Mouse (Mus musculus) layer of hippocampus, adult 8-10 months (tissue): ENCODE data around the gene St14. TPM values are rescaled to one million over a fixed set of nuclear protein-coding genes. Genes with fewer than 3 reads are reported as not detected.
"Not testable (repeated sequence)": the region's sequence is repeated elsewhere in the genome, so short reads cannot be mapped to it uniquely, and the experiment has no call there.

Source experiments
- DNase-seq, 2 experiments: peaks; one replicate each; pipeline ENCODE4 v3.0.0; 2022; ENCODE audit warnings: low spot score in 2 of 2
- total RNA-seq, 4 experiments: library from RNA; stranded (reverse); gene quantifications; 2 replicates each; pipeline ENCODE4 v1.2.4; 2022

The St14 gene
- total RNA-seq, 4 experiments from 2014 or later = 0.70 to 14.8 (median 5.4) TPM

DNA sequence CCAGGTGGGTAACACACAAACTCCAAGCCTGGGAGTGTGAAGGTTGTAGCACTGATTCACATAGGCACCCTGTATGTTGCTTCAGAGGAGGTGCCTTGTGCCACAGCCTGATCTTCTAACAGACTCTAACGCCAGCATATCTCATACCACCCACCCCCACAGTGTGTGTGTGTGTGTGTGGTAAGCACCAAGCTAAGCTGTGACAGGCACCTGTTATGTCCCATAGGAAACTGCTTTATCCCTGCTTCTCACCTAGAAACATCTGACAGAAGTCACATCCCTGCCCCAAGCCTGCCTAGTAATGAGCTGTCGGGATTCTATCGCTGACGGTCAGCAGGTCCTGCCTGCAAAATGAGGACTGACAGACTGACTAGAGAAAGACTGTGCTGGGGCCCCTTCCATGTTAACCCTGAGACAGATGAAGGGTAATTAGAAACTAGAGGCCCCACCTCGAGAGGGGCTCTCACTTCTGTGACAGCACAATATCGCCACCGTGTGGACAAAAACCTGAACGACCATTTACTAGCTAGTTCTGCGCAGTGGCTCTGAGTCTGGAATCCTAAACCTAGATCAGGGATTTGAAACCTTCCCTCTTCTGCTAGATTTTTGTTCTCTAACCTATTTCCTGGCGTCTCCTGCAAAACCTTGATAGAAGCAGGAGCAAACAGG is 45.4 kb downstream of the St14 start:
- DNase-seq = peak; percentile 47 to 74

DNA sequence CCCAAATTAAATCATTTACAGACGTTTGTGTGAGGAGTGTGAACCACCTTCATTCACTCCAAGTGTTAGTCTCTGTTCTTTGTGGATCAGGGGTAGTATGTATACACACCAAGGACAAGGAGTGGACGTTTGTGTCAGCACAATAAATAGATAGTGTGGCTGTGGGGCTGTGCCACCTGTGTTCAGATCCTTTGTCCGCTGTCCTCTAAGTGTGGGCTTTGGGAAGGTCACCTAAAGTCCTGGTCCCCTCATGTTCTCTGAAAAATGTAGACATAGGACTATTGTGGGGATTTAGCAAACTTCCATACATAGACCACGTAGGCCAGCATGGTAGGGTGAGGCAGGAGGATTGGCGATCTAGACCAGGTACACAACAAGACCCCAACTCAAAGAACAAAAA is 46.1 kb downstream of the St14 start:
- DNase-seq = no peak

DNA sequence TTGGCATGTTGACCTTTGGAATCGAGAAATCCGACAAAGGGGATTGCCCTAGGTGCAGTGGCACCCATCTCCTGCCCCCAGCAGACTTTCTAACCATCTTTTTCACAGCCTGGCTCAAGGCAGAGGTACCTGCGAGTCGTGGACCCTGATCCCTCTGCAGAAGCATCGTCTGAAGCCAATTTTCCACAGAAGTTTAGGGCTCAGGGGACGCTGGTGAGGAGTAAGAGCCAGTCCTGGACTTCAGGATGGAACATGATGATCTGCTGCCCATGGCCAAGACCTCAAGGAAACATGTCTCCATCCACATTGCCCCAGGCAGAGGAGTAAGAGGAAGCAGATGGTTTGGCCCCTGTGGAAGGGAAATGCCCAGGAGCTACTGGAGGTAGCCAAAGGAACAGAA is 48.9 kb downstream of the St14 start:
- DNase-seq = no peak

DNA sequence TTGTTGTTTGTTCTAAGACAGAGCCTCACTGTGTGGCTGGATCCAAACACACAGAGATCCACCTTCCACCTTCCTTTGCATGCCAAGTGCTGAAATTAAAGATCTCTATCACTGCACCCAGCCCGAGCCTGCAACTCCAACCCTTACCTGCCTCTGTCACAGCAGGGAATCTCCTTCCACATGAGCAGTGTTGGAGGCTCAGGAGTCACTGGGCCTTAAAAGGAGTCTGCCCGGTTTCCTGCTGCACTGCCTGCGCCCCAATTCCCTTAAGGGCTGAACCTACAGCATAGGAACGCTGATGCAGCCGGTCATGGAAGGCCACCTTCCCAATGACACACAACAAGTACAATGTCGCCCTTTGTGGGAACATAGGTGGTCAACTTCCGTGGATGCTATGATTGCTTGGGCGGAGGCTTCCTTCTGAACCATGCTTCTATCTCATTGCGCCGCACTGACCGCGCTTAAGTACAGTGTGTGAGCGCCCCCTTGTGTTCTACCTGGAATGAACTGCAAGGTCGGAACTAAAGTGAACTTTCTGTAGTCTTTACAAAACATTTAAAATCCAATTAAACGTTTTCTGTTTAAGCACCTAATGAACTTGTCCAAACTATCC is 49.5 kb downstream of the St14 start:
- peak; percentile 51 to 79 for DNase-seq

DNA sequence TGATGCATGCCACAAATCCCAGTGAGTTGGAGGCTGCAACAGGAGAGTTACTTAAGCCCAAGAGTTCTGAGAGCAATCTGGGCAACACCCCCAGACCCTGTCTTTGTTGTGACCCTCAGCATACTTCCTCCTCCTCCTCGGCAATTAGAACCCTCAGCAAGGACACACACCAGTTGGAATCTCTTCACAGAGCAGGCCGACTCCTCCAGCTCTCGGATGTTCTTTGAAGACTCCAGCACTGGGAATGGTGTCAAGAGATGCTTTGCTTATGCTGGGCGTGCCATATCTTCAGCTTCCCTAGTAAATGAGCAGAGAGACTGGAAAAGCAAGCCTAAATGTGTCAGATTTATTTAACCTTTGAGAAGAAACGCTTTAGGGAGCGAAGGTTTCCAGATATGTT is 50.9 kb downstream of the St14 start:
- no peak for DNase-seq

DNA sequence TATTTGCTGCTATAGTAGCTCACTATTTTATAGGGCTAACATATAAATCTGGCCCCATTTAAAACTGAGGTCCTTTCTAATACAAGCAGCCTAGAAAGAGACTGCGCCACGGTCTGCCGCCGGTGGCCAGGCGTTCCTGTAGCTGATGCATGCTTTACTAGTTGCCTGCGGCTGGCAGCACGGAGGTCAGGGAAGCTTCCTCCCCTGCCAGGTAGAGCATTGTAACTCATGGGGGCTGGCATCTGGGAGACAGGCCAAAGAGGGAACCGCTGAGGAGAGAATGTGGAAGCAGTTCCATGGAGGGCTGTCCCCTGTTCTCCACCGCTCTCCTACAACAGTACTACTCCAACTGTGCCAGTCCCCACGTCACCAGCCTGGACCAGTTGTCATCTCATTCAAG is 56.8 kb downstream of the St14 start:
- DNase-seq = no peak

DNA sequence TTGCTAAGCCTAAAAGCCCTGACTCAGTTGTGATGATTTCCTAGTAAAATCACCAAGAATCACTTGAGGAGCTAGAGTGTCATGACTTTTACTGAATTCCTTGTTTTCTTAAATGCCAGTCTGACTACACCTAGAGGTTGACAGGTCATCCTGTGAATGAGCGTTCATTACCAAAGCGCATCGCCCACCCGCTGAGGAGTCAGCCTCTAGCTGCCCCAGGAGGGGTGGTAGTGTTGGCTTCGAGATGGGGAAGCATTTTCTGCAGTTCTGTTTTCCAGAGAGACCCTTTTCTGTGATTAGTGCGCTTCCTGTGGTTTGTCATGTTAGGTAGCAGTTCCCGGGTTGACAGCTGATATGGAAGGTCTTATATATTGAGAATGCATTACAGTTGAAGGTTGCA is 57.9 kb downstream of the St14 start:
- DNase-seq = no peak

DNA sequence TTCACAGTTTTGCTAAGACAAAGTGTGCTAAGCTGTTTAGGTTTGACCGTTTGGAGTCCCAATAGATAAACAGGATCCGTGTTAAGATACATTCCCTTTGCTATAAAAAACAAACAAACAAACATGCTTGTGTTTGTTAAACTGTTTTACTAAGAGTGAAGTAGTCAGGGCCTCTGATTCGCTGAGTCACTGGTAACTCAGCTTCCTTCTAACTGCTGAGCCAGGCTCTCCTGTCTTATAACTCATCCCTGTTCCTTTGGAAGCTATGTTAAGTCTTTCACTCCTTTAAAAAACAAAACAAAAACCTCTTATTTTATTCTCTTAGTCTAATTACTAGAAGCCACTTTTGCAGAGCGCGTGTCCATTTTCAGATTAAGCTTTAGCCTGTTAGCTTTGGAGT is 59.4 kb downstream of the St14 start:
- no peak for DNase-seq

DNA sequence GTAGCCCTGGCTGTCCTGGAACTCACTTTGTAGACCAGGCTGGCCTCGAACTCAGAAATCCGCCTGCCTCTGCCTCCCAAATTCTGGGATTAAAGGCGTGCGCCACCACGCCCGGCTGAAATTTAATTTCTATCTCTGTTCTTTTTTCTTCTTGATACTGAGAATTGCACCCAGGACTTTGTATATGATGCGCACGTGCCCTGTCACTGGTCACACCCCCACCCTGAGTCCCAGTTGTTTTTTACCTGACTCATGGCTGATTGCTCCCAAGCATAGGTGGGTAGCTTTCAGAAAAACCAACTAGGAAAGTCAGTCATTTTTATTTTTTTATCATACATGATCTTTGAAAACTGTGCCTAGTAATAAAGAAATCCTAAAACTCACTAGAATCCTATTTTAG is 60.9 kb downstream of the St14 start:
- DNase-seq = no peak

DNA sequence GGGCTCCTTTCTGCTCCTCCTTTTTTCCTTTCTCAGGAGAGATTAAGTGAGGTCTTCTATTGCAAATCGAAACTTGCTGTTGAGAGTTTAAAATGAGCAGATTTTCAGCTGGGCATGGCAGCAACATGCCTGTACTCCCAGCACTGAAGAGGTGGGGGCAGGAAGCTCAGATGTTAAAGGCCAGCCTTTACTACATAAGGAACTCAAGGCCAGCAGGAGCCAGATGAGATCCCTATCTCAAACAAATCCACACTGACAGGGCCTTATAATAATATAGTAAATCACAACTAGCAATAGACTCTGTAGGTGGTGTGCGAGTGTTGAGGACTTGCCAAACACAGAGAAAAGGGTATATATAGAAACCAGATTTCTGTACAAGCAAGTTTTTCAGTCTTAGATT is 72.9 kb downstream of the St14 start:
- no peak for DNase-seq

DNA sequence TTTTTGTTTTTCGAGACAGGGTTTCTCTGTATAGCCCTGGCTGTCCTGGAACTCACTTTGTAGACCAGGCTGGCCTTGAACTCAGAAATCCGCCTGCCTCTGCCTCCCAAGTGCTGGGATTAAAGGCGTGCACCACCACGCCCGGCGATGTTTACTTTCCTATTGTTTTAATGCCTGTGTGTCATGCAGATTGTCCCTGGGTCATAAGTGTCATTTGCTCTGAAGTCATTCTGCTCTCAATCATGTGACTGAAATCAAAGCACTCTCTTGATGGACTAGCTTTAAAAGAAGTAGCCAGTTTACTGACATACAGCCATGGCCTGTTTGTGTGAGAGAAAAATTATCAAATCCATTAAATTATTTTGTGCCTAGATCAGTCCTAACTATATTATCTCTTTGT is 80.1 kb downstream of the St14 start:
- DNase-seq = not testable (repeated sequence)

DNA sequence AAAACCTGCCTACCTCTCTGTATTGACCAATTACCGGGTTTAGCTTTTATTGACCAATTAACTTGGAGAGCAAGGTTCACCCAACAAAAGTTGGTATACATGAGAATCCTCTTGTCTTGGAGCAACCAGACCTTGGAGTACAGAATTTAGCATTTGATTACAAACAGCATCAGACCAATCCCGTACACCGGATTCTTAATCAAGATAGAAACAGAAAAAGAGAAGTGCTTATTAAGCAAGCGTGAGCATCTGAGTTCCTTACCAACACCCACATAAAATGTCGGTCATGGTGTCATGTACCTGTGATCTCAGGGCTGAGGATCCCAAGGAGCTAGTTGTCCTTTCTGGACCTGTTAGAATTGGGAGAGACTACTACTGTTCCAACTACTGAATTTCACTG is 81.4 kb downstream of the St14 start:
- DNase-seq = no peak

Other genes with a start within 250 kb of the St14 start
- gene Adamts15, start 209.4 kb downstream of the St14 start, total RNA-seq = 1 to 10 TPM; 4.1 to 4.5 (median 4.2) TPM
- 1 to 10 TPM; 3.3 to 5.4 (median 4.7) TPM for gene Adamts8, start 189.3 kb downstream of the St14 start, total RNA-seq
- 10 to 100 TPM; 35.1 to 50.5 (median 43.0) TPM for gene Zbtb44, start 101.2 kb downstream of the St14 start, total RNA-seq
- 100 to 1,000 TPM; 453 to 504 (median 482) TPM for gene Aplp2, start 80.0 kb upstream of the St14 start, total RNA-seq
- gene Prdm10, start 148.7 kb upstream of the St14 start, total RNA-seq = 10 to 100 TPM; 18.4 to 23.5 (median 20.3) TPM